Mouse (Mus musculus) myocyte (in vitro differentiated cells): Measurements from ENCODE around the gene Naa35. TPM values are rescaled to one million over a fixed set of nuclear protein-coding genes. Genes with fewer than 3 reads are reported as not detected.
A peak's percentile ranks its signal among the peaks of the same experiment; 100 is the strongest.

Experiments used
- H3K27me3 ChIP-seq: one replicate; pipeline ENCODE4 v1.6.1; 2011; ENCODE audit not compliant: control insufficient read depth, insufficient read depth, insufficient read length
- H3K36me3 ChIP-seq: one replicate; pipeline ENCODE4 v1.6.1; 2011; ENCODE audit not compliant: control insufficient read depth, insufficient read depth
- H3K4me2 ChIP-seq: one replicate; pipeline ENCODE4 v1.6.1; 2011; ENCODE audit warnings: low read depth, control low read depth
- H3K4me3 ChIP-seq: one replicate; pipeline ENCODE4 v1.5.1; 2011; ENCODE audit warnings: mild to moderate bottlenecking, control low read depth, moderate library complexity
- H3K79me2 ChIP-seq: one replicate; pipeline ENCODE4 v1.6.1; 2011; ENCODE audit not compliant: control insufficient read depth, insufficient read depth
- H3ac ChIP-seq: one replicate; pipeline ENCODE4 v1.6.1; 2011; ENCODE audit not compliant: control insufficient read depth, insufficient read length
- CEBPB ChIP-seq: IDR thresholded peaks from 2 replicates; pipeline ENCODE4 v1.6.1; 2011; ENCODE audit warnings: mild to moderate bottlenecking, moderate library complexity; ENCODE audit not compliant: poor library complexity, insufficient read depth, severe bottlenecking
- E2F4 ChIP-seq: IDR thresholded peaks from one replicate; pipeline ENCODE4 v1.6.1; 2011; ENCODE audit warnings: mild to moderate bottlenecking, control low read depth, moderate library complexity; ENCODE audit not compliant: insufficient read depth
- MAX ChIP-seq: IDR thresholded peaks from one replicate; pipeline ENCODE4 v1.6.1; 2011; ENCODE audit warnings: low read depth, mild to moderate bottlenecking, control low read depth
- MYOD1 ChIP-seq, 3 experiments: IDR thresholded peaks; one replicate each; pipeline ENCODE4 v1.6.1; 2011; ENCODE audit warnings: control low read depth in 2 of 3, low read depth in 2 of 3, mild to moderate bottlenecking in 2 of 3, moderate library complexity in 1 of 3; ENCODE audit not compliant: insufficient read length in 2 of 3, control insufficient read depth in 1 of 3
- MYOG ChIP-seq, 3 experiments: IDR thresholded peaks; one replicate each; pipeline ENCODE4 v1.6.1; 2011; ENCODE audit warnings: control low read depth in 2 of 3, low read depth in 2 of 3, mild to moderate bottlenecking in 2 of 3; ENCODE audit not compliant: insufficient read length in 2 of 3, control insufficient read depth in 1 of 3, insufficient read depth in 1 of 3
- POLR2A ChIP-seq: IDR thresholded peaks from one replicate; pipeline ENCODE4 v1.6.1; 2011; ENCODE audit warnings: low read depth, mild to moderate bottlenecking, control low read depth, moderate library complexity; ENCODE audit not compliant: insufficient read length
- POLR2AphosphoS2 ChIP-seq: IDR thresholded peaks from one replicate; pipeline ENCODE4 v1.6.1; 2011; ENCODE audit warnings: low read depth, control low read depth; ENCODE audit not compliant: insufficient read length
- REST ChIP-seq: IDR thresholded peaks from one replicate; pipeline ENCODE4 v1.6.1; 2011; ENCODE audit warnings: mild to moderate bottlenecking, control low read depth, moderate library complexity; ENCODE audit not compliant: insufficient read depth, insufficient read length
- SRF ChIP-seq: IDR thresholded peaks from one replicate; pipeline ENCODE4 v1.6.1; 2011; ENCODE audit warnings: low read depth; ENCODE audit not compliant: control insufficient read depth, insufficient read length
- TCF12 ChIP-seq: IDR thresholded peaks from one replicate; pipeline ENCODE4 v1.6.1; 2011; ENCODE audit warnings: mild to moderate bottlenecking, control low read depth; ENCODE audit not compliant: poor library complexity, insufficient read depth, severe bottlenecking
- TCF3 ChIP-seq: IDR thresholded peaks from one replicate; pipeline ENCODE4 v1.6.1; 2011; ENCODE audit warnings: low read depth, control low read depth; ENCODE audit not compliant: insufficient read length
- USF1 ChIP-seq: IDR thresholded peaks from one replicate; pipeline ENCODE4 v1.6.1; 2011; ENCODE audit warnings: low read depth, mild to moderate bottlenecking, control low read depth, moderate library complexity
- polyA plus RNA-seq: library from polyadenylated mRNA; unstranded; fragments of >200 nt; fragmentation: generic; extraction: Trizol; gene quantifications from one replicate; pipeline ENCODE4 v1.2.1, GENCODE M21; 2012; ENCODE audit warnings: missing spikeins

Naa35 gene
- 32.3 TPM for polyA plus RNA-seq

DNA sequence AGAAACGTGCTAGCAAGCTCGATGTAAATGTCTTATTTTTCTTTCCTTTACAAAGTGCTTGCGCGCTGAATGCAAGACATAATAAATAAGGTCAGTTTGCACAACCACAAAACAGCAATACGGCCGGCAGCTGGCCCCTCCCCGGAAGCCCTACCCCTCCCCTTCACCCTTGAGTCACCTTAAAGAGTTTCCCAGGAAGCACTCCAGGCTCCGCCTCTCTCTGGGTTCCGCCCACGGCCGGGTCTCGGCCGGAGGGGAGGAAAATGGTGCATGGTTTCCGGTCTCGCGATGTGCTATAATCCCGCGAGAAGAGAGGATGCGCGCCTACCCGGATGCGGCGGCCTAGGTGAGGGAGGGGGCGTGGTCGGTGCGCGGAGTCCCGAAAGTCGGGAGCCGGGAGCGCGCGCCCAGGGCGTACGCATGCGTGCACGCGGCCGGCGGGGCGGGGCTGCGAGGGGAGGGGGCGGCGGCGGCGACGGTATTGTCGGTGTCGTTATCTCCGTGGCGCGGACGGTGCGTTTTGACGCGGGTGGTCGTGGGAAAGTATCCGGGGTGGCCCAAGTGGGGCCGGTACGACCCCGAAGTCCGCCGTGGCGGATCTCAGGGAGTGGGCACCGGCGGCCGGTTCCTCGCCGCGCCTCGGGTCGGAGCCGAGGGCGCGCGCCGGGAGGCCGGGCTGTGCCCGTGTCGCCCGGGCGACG is at the start of gene Naa35, which contains the start of gene Agtpbp1:
TSS of gene Naa35 (plus strand) at position 313 of the 701 bp plus-strand sequence.
TSS of gene Agtpbp1 (minus strand) at position 281 of the 701 bp plus-strand sequence.
- Histone ChIP-seq H3ac (peak within 1 kb of the TSS; percentile 75), H3K36me3 (peaks cover 9% of the 10 kb centered on the region), H3K4me3 (peak within 1 kb of the TSS; percentile 41), H3K4me2 (peak within 1 kb of the TSS; percentile 87), H3K79me2 (peaks cover 25% of the 10 kb centered on the region), H3K27me3 (no peaks in the 10 kb centered on the region)
- no peak for TF ChIP-seq REST
- TF ChIP-seq MAX = no peak
- TF ChIP-seq MYOD1 (IDR thresholded peaks at IDR 0.05; ENCODE audit: control insufficient read depth in 1 of 3, insufficient read length in 2 of 3, low read depth in 2 of 3) = peak in 1 of 3 experiments; percentile 6
- TF ChIP-seq E2F4 = no peak
- TF ChIP-seq TCF3 = no peak
- TF ChIP-seq CEBPB = peak; percentile 20; the same call in 1 of the 2 replicates
- TF ChIP-seq TCF12 = no peak
- no peak for TF ChIP-seq USF1
- TF ChIP-seq POLR2AphosphoS2 = peak; percentile 70
- peak; percentile 74 for TF ChIP-seq POLR2A
- TF ChIP-seq MYOG (IDR thresholded peaks at IDR 0.05; ENCODE audit: control insufficient read depth in 1 of 3, insufficient read depth in 1 of 3, insufficient read length in 2 of 3, low read depth in 2 of 3) = no peak
- TF ChIP-seq SRF = no peak

DNA sequence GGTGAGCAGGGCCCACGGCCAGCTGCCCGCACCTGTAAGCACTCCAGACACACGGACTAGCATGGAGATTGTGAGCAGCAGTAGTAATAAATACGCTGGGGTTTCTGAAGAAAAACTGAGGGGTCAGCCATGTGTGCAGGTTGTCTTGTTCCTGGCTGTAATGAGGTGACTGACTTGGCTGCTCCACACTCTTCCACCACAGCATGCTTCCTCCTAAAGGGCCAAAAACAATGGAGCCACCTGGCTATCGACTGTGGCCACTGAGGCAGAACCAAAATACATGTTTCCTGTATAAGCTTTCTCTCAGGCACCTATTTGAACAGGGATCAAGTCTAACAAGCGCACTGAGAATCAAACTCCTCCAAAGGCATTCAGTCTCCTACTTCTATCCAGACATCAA is 49.3 kb upstream of the Naa35 start:
- no peak overlapping the region for H3K4me2 ChIP-seq
- peaks cover 6% of the 10 kb centered on the region for H3K36me3 ChIP-seq
- no peak for TF ChIP-seq MYOD1 (IDR thresholded peaks at IDR 0.05; ENCODE audit: control insufficient read depth in 1 of 3, insufficient read length in 2 of 3, low read depth in 2 of 3)
- no peak for TF ChIP-seq MYOG (IDR thresholded peaks at IDR 0.05; ENCODE audit: control insufficient read depth in 1 of 3, insufficient read depth in 1 of 3, insufficient read length in 2 of 3, low read depth in 2 of 3)
- TF ChIP-seq MAX = no peak
- no peak for TF ChIP-seq USF1
- no peak for TF ChIP-seq POLR2AphosphoS2
- TF ChIP-seq TCF12 = no peak
- TF ChIP-seq CEBPB = no peak
- TF ChIP-seq POLR2A = no peak
- TF ChIP-seq TCF3 = no peak
- no peak for TF ChIP-seq E2F4
- no peak for TF ChIP-seq SRF
- TF ChIP-seq REST = no peak
- no peak overlapping the region for H3ac ChIP-seq
- H3K4me3 ChIP-seq = no peak overlapping the region
- no peaks in the 10 kb centered on the region for H3K27me3 ChIP-seq
- peaks cover 8% of the 10 kb centered on the region for H3K79me2 ChIP-seq

- Histone ChIP-seq H3K79me2 (peaks cover 13% of the 10 kb centered on the region), H3ac (no peak overlapping the region), H3K4me3 (no peak overlapping the region), H3K4me2 (no peak overlapping the region), H3K36me3 (peaks cover 6% of the 10 kb centered on the region), H3K27me3 (no peaks in the 10 kb centered on the region)
- TF ChIP-seq POLR2A (no peak), CEBPB (no peak), REST (no peak), POLR2AphosphoS2 (no peak), TCF3 (no peak), MYOD1 (IDR thresholded peaks at IDR 0.05; ENCODE audit: control insufficient read depth in 1 of 3, insufficient read length in 2 of 3, low read depth in 2 of 3) (no peak), E2F4 (no peak), SRF (no peak), USF1 (no peak), TCF12 (no peak)
Observed at GRCm38 (mm10) chr13:59536631-59537030, 48.4 kb upstream of the Naa35 start.

GRCm38 (mm10) chr13:59538661-59539060 is 46.4 kb upstream of the Naa35 start:
- H3K4me2 ChIP-seq = no peak overlapping the region
- H3K4me3 ChIP-seq = no peak overlapping the region
- TF ChIP-seq TCF3 = no peak
- no peak for TF ChIP-seq MAX
- no peaks in the 10 kb centered on the region for H3K36me3 ChIP-seq
- no peaks in the 10 kb centered on the region for H3K27me3 ChIP-seq
- no peak overlapping the region for H3ac ChIP-seq
- peaks cover 23% of the 10 kb centered on the region for H3K79me2 ChIP-seq

DNA sequence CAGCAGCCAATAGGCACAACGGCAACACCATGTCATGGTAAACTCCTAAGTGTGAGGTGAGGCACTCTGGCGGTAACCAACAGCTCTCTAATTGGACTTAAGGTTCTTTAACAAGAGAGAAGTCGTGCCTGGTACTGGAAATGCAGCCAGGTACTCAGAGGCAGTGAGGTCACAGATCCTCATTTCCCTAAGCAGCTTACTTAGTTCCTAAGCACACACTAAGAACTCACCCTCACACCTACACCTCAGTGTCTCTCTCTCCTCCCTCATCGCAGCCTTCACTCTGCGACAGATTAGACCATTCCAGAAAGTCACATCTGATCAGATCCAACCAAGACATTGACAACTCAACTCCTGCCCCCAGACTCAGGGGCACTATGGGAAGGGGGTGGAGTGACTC is 45.0 kb upstream of the Naa35 start:
- H3K4me3 ChIP-seq = no peak overlapping the region
- TF ChIP-seq MYOD1 (IDR thresholded peaks at IDR 0.05; ENCODE audit: control insufficient read depth in 1 of 3, insufficient read length in 2 of 3, low read depth in 2 of 3) (no peak), CEBPB (no peak), MAX (no peak)
- no peak overlapping the region for H3K4me2 ChIP-seq
- no peaks in the 10 kb centered on the region for H3K36me3 ChIP-seq
- H3K79me2 ChIP-seq = peaks cover 33% of the 10 kb centered on the region
- H3K27me3 ChIP-seq = no peaks in the 10 kb centered on the region
- H3ac ChIP-seq = no peak overlapping the region
